Mouse (Mus musculus) liver, embryonic 15.5 days (tissue): ENCODE results near the gene Rcsd1. TPM values are rescaled to one million over a fixed set of nuclear protein-coding genes. Genes with fewer than 3 reads are reported as not detected.

ENCODE experiments used
- ATAC-seq: fragments of 200-750 bp; cut with Nextera tagmentation; 2 replicates; pipeline ENCODE4 v1.8.0; 2017; ENCODE audit warnings: moderate number of reproducible peaks, mild to moderate bottlenecking, moderate library complexity; ENCODE audit not compliant: insufficient read depth
- H3K27ac ChIP-seq: fragments of 300-500 bp; sonication (generic); replicated peaks from 2 replicates; pipeline ENCODE4 v1.5.1; 2015; ENCODE audit warnings: mild to moderate bottlenecking, inconsistent platforms
- H3K27me3 ChIP-seq: fragments of 300-500 bp; sonication (generic); 2 replicates; pipeline ENCODE4 v1.6.1; 2015; ENCODE audit warnings: mild to moderate bottlenecking, inconsistent platforms
- H3K36me3 ChIP-seq: fragments of 300-500 bp; sonication (generic); replicated peaks from 2 replicates; pipeline ENCODE4 v1.6.1; 2015; ENCODE audit warnings: moderate library complexity, mild to moderate bottlenecking, inconsistent platforms
- H3K4me1 ChIP-seq: fragments of 300-500 bp; sonication (generic); replicated peaks from 2 replicates; pipeline ENCODE4 v1.6.1; 2015; ENCODE audit warnings: inconsistent platforms
- H3K4me2 ChIP-seq: fragments of 300-500 bp; sonication (generic); 2 replicates; pipeline ENCODE4 v1.6.1; 2015; ENCODE audit warnings: moderate library complexity, mild to moderate bottlenecking, inconsistent platforms
- H3K4me3 ChIP-seq: fragments of 300-500 bp; sonication (generic); replicated peaks from 2 replicates; pipeline ENCODE4 v1.5.1; 2015; ENCODE audit warnings: mild to moderate bottlenecking, inconsistent platforms
- H3K9ac ChIP-seq: fragments of 300-500 bp; sonication (generic); 2 replicates; pipeline ENCODE4 v1.6.1; 2015; ENCODE audit warnings: moderate library complexity, mild to moderate bottlenecking, inconsistent platforms
- H3K9me3 ChIP-seq: fragments of 300-500 bp; sonication (generic); replicated peaks from 2 replicates; pipeline ENCODE4 v1.6.1; 2016; ENCODE audit warnings: inconsistent platforms
- WGBS: fragments of 180-500 bp; shearing (Covaris S2); methylation state at CpG from one replicate; pipeline ENCODE4 v1.1.7; 2015; ENCODE audit warnings: mixed read lengths; ENCODE audit not compliant: insufficient replicate concordance; 5-methylcytosine and 5-hydroxymethylcytosine counted together
- microRNA-seq: library from miRNA; unstranded; fragments of <30 nt; microRNA quantifications from one replicate; pipeline ENCODE4, GENCODE M21; 2016
- polyA plus RNA-seq: library from polyadenylated mRNA; unstranded; fragments of >200 nt; fragmentation: Nextera tagmentation; extraction: Ambion mirVana; gene quantifications from 2 replicates; pipeline ENCODE4 v1.2.1, GENCODE M21; 2015

Gene Rcsd1
- polyA plus RNA-seq, 1 experiment from 2014 or later, result 11.5 TPM

DNA sequence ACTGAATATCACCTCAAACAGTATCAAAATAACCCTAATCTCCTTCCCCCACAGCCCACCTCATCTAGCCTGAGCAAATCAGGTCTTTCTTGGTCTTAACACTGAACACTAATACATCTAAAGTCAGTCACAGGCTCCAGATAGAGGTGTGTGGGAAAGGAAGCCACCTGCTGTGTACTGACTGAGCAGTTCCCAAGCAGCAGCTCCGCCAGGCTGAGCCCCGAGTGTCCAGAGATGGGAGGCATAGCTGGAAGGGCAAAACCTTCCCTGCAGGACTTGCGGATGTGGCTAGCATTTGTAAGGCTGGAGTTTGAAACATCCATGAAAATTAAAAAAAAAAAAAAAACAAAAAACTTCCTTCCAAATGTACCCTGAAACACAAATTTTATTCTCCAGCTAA, 104.4 kb downstream of the Rcsd1 start:
- Histone ChIP-seq H3K4me1 (0 out of 2 replicates have a peak, but pooled peaks cover 4% of the 10 kb centered on the region), H3K9ac (no peak overlapping the region), H3K36me3 (no peaks in the 10 kb centered on the region), H3K4me3 (no peak overlapping the region), H3K9me3 (no peaks in the 10 kb centered on the region), H3K27me3 (no peaks in the 10 kb centered on the region), H3K27ac (no peak overlapping the region), H3K4me2 (no peak overlapping the region)
- 64% methylated on average over 3 of the region's 3 CpGs for WGBS
- ATAC-seq, result no peak

DNA sequence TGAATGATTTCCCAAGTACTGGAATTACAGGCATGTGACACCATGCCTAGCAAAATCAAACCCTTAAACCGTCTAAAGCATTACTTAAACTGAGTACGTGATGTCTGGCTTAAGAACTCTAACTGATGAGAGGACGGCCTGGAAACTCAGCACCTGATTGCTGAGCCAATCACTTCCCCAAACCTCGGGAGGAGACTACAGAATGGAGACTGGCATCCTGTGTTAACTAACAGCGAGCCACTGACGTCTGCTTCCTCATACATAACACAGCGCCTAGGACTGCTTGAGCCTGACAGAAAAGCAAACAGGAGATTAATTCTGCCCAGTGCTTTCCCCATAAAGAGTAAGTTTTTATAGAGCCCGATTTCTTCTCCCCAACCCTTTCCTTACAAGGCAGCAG, 105.4 kb downstream of the Rcsd1 start:
- no peak overlapping the region for H3K9ac ChIP-seq
- H3K9me3 ChIP-seq, result no peaks in the 10 kb centered on the region
- no peak overlapping the region for H3K4me2 ChIP-seq
- WGBS, result 53% methylated on average over 8 of the region's 8 CpGs
- no peak overlapping the region for H3K4me3 ChIP-seq
- no peaks in the 10 kb centered on the region for H3K27me3 ChIP-seq
- no peak overlapping the region for H3K27ac ChIP-seq
- no peak for ATAC-seq
- no peaks in the 10 kb centered on the region for H3K36me3 ChIP-seq
- H3K4me1 ChIP-seq, result no peaks in the 10 kb centered on the region

DNA sequence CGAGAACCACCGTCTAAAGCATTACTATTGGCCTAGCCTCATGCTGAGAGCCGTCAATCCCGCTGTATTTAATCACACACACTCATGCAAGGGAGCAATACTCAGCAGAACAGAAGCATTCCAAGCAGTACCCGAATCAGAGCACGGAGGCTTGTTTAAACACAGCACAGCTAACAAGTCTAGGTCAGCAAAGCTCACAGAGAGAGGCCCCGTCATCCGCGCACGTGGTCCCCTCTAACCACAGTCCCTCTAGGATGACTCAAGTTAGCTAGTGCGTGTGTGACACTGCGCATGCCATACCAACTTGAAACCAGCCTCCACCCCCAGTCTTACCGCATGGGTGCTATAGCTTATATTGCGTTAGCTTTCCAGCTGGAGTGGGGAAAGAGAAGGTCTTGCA, 106.3 kb downstream of the Rcsd1 start:
- no peak overlapping the region for H3K9ac ChIP-seq
- no peaks in the 10 kb centered on the region for H3K27me3 ChIP-seq
- H3K4me1 ChIP-seq, result no peaks in the 10 kb centered on the region
- no peak overlapping the region for H3K4me2 ChIP-seq
- 72% methylated on average over 14 of the region's 14 CpGs for WGBS
- no peaks in the 10 kb centered on the region for H3K36me3 ChIP-seq
- no peak overlapping the region for H3K27ac ChIP-seq
- no peak for ATAC-seq
- no peaks in the 10 kb centered on the region for H3K9me3 ChIP-seq
- H3K4me3 ChIP-seq, result no peak overlapping the region

DNA sequence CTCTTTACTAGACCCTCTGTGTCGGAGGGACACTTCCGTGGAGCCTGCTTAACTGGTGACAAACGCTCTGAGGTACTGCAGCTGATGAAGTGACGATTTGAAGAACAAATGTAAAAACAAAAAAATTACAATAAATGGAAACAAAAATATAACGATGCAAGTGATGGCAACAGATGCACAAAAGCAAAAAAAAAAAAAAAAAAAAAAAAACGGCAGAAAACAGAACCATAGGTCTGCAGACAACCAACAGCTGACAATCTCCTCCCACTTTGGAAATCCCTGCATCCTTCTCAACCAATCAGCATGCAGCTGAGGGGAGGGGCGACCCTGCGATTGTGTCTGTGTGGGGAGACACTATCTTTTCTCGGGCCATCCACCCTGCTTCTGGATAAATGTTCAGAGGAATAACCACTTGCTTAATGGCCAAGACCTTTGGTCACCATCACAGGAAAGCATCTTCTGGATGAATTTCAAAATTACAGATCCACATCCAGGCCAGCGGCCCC, 107.7 kb downstream of the Rcsd1 start:
- 61% methylated on average over 10 of the region's 10 CpGs for WGBS
- no peak overlapping the region for H3K9ac ChIP-seq
- no peak overlapping the region for H3K4me2 ChIP-seq
- H3K4me3 ChIP-seq, result no peak overlapping the region
- no peaks in the 10 kb centered on the region for H3K4me1 ChIP-seq
- H3K9me3 ChIP-seq, result no peaks in the 10 kb centered on the region
- H3K27me3 ChIP-seq, result no peaks in the 10 kb centered on the region
- H3K36me3 ChIP-seq, result no peaks in the 10 kb centered on the region
- no peak for ATAC-seq
- H3K27ac ChIP-seq, result no peak overlapping the region

Small RNA genes lying within 50 kb of the gene (microRNA-seq; reads per million reads assigned to microRNA genes)
- gene Gm44458, result not detected

Other genes with a start within 250 kb of the Rcsd1 start
- 15.5 and 17.7 TPM in 2 replicates for gene Dcaf6, start 249.3 kb downstream of the Rcsd1 start, polyA plus RNA-seq
- gene Mpc2, start 249.1 kb downstream of the Rcsd1 start, polyA plus RNA-seq, result 245 and 270 TPM in 2 replicates
- gene Adcy10, start 224.6 kb downstream of the Rcsd1 start, polyA plus RNA-seq, result 0.08 and 0.10 TPM in 2 replicates
- 25.5 and 28.7 TPM in 2 replicates for gene Mpzl1, start 75.2 kb downstream of the Rcsd1 start, polyA plus RNA-seq
- gene Creg1, start 54.0 kb upstream of the Rcsd1 start, polyA plus RNA-seq, result 334 TPM in 2 replicates
- gene Cd247, start 78.9 kb upstream of the Rcsd1 start, polyA plus RNA-seq, result 0.20 TPM in 1 of 2 replicates, not detected in the other